Mouse (Mus musculus) erythroblast, embryonic 14.5 days (primary cell): ENCODE measurements around the gene Ankrd39. TPM values are rescaled to one million over a fixed set of nuclear protein-coding genes. Genes with fewer than 3 reads are reported as not detected.

Experiments
- H3K27me3 ChIP-seq: 2 replicates; pipeline ENCODE4 v1.6.1; 2012; ENCODE audit warnings: inconsistent platforms; ENCODE audit not compliant: control insufficient read depth
- H3K36me3 ChIP-seq: 2 replicates; pipeline ENCODE4 v1.6.1; 2012; ENCODE audit warnings: mild to moderate bottlenecking, inconsistent platforms; ENCODE audit not compliant: control insufficient read depth
- H3K4me1 ChIP-seq: 2 replicates; pipeline ENCODE4 v1.6.1; 2012; ENCODE audit warnings: inconsistent platforms; ENCODE audit not compliant: control insufficient read depth
- H3K4me3 ChIP-seq: replicated peaks from 2 replicates; pipeline ENCODE3; 2012; ENCODE audit warnings: moderate library complexity, mild to moderate bottlenecking, inconsistent platforms
- H3K9me3 ChIP-seq: 2 replicates; pipeline ENCODE4 v1.6.1; 2012; ENCODE audit warnings: low read length, inconsistent platforms, mixed read lengths; ENCODE audit not compliant: control insufficient read depth
- GATA1 ChIP-seq: IDR thresholded peaks from 2 replicates; pipeline ENCODE4 v1.6.1; 2012; ENCODE audit warnings: low read length, inconsistent platforms, mixed read lengths
- TAL1 ChIP-seq: IDR thresholded peaks from 3 replicates; pipeline ENCODE4 v1.6.1; 2012; ENCODE audit warnings: low read length, inconsistent platforms, mixed read lengths
- polyA plus RNA-seq: library from polyadenylated mRNA; stranded (reverse); fragments of >175 nt; gene quantifications from 2 replicates; pipeline ENCODE4 v1.2.3, GENCODE M21; 2012

Gene Ankrd39
- polyA plus RNA-seq, 1 experiment: 0.45 TPM

DNA sequence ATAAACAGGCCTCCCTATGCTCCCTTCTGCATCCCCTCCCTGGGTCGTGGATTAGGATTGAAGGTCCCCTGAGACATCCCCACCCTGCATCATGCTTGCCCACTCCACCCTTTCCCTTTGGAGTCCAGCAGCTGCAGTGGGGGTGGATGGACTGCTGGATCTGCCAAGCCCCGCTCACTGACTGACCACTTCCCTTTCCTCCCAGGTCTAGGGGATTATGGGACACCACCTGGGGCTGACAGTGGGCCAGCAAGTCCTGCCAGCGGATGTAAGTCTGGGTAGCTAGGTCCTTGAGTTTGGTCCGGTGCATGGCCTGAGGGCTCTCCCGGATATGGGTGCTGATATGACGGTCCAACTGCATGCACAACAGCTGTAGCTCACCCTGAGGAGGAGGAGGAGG lies 16.9 kb upstream of the Ankrd39 start:
- H3K27me3 ChIP-seq: peaks cover 35% of the 10 kb centered on the region
- TF ChIP-seq TAL1 (no peak), GATA1 (no peak)
- no peak overlapping the region for H3K4me3 ChIP-seq
- H3K4me1 ChIP-seq: peaks cover 7% of the 10 kb centered on the region
- H3K9me3 ChIP-seq: no peaks in the 10 kb centered on the region
- H3K36me3 ChIP-seq: no peaks in the 10 kb centered on the region

DNA sequence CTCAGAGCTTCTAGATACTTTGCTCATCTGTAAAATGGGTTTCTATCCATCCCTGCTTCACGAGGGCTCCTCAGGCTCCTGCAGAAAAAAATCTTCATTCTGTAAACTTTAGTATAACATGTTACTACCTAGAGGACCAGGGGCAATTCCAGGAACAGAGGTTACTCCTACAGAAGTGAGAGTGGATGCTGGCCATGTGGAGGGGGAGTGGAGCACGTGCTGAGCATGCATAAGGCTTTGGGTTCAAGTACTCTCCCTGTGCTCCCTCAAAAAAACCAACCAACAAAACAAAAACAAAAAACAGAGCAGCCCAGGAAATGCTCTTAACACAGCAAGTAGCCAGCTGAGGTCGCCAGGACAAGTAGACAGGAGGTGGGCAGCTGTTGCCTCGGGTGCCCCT lies 16.4 kb upstream of the Ankrd39 start:
- H3K4me1 ChIP-seq: peaks cover 7% of the 10 kb centered on the region
- TF ChIP-seq TAL1 (no peak), GATA1 (no peak)
- no peak overlapping the region for H3K4me3 ChIP-seq
- peaks cover 40% of the 10 kb centered on the region for H3K27me3 ChIP-seq
- H3K36me3 ChIP-seq: no peaks in the 10 kb centered on the region
- H3K9me3 ChIP-seq: no peaks in the 10 kb centered on the region

DNA sequence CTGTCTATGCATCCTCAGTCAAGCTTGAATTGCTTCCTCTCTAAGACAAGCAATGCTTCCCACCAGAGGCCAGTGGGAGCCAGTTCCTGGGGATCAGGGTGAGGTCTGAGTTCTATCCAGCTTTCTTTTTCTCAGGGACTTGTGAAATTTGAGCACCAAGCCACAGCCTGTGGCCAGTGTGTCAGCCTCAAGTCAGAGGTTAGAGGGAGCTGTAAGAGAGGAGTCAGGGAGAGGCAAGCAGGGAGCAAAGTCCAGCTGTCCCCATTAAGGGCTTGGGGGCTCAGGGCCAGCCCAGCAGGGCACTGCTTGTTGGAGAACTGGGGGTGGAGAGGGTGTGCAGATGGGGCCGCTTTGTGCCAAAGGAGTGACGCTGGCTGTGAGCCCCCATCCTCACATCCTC lies 16.0 kb upstream of the Ankrd39 start:
- TF ChIP-seq GATA1 (no peak), TAL1 (no peak)
- H3K4me1 ChIP-seq: peaks cover 7% of the 10 kb centered on the region
- H3K27me3 ChIP-seq: peaks cover 44% of the 10 kb centered on the region

DNA sequence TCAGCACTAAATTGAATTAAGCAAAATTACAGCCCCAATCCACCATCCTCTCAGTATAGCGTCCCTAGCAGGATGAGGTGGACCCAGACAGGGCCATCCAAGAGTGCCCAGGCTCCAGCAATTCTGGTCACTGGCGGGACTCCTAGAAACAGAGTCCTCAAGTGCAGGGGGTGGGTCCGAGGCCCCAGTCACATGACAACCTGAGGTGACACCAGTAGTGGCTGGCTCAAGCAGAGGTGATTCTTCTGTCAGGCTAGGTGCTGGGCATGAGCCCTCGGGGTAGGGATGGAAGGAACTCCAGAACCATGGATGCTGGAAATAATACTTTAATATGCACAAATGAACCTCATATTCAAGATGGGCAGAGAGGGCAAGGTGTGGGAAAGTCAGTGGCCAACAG lies 15.1 kb upstream of the Ankrd39 start:
- Histone ChIP-seq H3K27me3 (peaks cover 53% of the 10 kb centered on the region), H3K36me3 (no peaks in the 10 kb centered on the region), H3K4me1 (peaks cover 14% of the 10 kb centered on the region), H3K9me3 (no peaks in the 10 kb centered on the region), H3K4me3 (no peak overlapping the region)
- TF ChIP-seq GATA1 (no peak), TAL1 (no peak)

More for the DNA sequence above, 16.0 kb upstream of the Ankrd39 start:
- H3K4me3 ChIP-seq: no peak overlapping the region
- H3K36me3 ChIP-seq: no peaks in the 10 kb centered on the region
- H3K9me3 ChIP-seq: no peaks in the 10 kb centered on the region

DNA sequence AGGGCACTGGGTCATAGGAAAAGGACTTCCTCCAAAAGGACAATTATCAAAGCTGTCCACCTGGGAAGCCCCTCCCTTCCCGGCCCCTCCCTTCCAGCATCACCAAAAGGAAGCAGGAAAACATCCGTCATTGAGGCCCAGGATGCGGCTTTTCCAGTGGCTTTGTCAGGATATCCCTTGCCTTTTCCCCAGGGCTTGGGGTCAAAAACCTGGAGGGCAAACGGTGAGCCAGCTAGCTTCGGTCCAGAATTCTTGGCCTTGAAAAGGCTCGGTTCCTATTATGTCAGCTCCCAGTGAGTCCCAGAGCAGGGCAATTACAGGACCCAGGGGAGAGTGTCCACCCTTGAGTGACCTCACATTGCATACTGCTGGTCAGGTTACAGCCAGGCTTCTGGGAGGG lies 13.7 kb upstream of the Ankrd39 start:
- Histone ChIP-seq H3K4me3 (no peak overlapping the region), H3K9me3 (no peaks in the 10 kb centered on the region; the same call in 1 of the 2 replicates), H3K27me3 (peaks cover 67% of the 10 kb centered on the region), H3K36me3 (no peaks in the 10 kb centered on the region), H3K4me1 (peaks cover 22% of the 10 kb centered on the region)
- TF ChIP-seq TAL1: no peak
- TF ChIP-seq GATA1: no peak

DNA sequence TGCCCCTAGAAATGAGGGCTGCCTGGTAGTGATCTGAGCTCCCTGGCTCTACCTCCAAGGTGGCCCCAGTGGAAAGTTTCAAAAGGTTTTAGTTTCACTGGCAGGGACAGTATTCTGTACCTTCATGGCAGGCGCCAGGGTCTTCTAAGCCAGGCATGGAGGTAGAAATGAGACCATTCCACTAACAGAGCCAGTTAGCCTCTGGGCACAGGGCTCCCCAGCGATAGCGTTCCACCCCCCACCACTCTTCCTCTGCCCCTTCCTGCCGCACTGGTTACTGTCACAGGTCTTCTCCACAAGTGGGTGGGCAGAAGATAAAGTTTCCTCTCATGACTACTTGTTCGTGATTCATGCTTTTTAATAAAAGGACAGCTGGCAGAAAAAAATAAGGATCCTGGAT lies 12.6 kb upstream of the Ankrd39 start:
- H3K4me3 ChIP-seq: no peak overlapping the region
- TF ChIP-seq TAL1 (no peak), GATA1 (no peak)
- no peaks in the 10 kb centered on the region; the same call in 1 of the 2 replicates for H3K36me3 ChIP-seq
- H3K27me3 ChIP-seq: peaks cover 78% of the 10 kb centered on the region
- no peaks in the 10 kb centered on the region; the same call in 1 of the 2 replicates for H3K9me3 ChIP-seq
- peaks cover 22% of the 10 kb centered on the region for H3K4me1 ChIP-seq

DNA sequence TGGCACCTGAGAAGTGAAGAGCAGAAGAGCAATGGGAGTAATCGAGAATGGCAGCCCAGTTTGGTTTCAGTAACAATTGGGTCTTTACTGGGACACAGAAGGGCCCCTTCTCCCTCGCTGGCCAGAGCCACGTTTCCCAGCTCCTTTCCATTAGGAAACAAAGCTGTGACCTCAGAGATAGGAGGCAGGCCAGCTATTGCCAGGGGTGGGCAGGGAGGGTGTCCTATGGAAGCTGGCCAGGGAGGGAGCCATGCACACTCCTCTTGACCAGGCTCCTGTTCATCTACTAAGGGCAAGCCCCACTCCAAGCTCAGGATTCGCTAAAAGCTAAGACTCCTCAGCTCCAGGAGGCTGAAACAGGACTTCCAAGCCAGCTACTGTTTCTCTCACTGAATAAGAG lies 12.0 kb upstream of the Ankrd39 start:
- Histone ChIP-seq H3K9me3 (no peaks in the 10 kb centered on the region; the same call in 1 of the 2 replicates), H3K36me3 (no peaks in the 10 kb centered on the region; the same call in 1 of the 2 replicates), H3K4me1 (peaks cover 22% of the 10 kb centered on the region), H3K27me3 (peaks cover 83% of the 10 kb centered on the region), H3K4me3 (no peak overlapping the region)
- TF ChIP-seq TAL1 (no peak), GATA1 (no peak)

DNA sequence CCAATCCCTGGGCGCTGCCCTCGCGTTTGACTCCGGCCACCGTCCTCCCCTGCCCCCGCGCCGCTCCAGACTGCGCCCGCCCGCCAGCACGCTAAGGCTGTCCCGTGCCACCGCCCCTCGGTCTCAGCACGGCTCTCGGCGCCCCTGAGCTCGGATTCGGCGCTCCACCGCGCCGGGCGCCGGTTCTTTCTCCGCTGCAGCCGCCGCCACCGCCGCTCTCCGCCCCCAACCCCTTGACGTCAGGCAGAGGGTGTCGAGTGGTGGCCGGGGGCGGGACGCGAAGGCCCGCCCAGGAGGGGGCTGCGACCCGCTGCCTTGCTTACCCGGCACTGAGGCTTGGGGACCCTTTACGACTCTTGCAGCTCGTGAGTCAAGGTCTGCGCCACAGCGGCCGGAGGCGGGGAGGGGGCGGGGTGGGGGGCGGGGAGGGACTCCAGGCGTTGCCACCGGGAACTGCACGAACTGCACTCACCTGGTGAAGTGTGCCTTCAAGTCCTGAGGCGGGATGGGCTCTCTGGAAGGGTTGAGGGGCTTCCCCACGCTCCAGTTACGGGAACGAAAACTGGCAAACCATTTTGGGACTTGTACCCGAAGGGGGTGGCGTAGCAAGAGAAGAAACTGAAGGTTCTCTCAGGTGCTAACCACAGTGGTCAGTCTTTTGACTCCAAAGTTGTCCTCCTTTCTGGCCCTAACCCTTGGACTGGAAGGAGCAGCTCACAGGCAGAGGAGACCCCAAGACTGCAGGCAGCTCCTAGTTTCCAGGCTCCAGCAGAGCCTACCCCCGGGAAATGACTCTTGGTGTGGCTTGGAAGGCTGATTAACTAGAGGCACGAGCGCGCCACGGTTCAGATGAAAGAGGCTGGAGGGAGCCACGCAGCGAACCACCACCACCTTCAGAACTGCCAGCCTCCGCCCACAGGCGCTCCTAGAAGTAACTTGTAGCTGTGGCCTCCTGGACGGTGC lies 11.1 kb upstream of the Ankrd39 start, which contains the start of gene Sema4c:
Gene Sema4c, minus strand, starts transcription at position 319 of the 963 bp plus-strand sequence.
- peaks cover 22% of the 10 kb centered on the region for H3K4me1 ChIP-seq
- peak within 1 kb of the TSS; percentile 55 for H3K4me3 ChIP-seq
- H3K9me3 ChIP-seq: no peaks in the 10 kb centered on the region; the same call in 1 of the 2 replicates
- peaks cover 90% of the 10 kb centered on the region for H3K27me3 ChIP-seq
- H3K36me3 ChIP-seq: no peaks in the 10 kb centered on the region; the same call in 1 of the 2 replicates
- TF ChIP-seq GATA1 (no peak), TAL1 (no peak)

DNA sequence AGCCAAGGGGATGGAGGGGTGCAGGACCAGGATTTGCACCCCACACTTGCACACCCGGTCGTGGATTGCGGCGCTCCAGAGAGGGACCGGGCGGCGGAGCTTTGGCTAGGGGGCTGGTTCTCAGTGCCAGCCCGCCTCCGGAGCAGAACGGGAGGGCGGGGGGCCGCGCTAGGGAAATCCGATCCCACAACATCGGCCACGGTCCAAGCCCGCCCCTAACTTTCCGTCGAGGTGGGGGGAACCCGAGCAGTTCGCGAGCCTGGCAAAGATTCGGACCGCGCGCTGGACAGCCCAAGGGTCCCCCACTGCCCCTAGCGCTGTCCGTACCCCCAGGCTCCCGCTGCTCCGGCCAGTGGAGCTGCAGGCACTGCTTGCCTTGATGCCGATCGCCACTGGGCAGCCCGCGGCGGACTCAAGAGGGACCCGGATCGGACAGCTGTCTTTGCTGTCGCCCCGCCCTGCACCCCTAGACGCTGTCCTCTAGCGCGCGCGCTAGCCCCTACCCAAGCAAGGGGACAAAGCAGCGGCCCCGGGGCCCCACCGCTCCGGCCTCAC lies 10.3 kb upstream of the Ankrd39 start:
- Histone ChIP-seq H3K4me3 (peak overlapping the region; percentile 55), H3K27me3 (peaks cover 90% of the 10 kb centered on the region), H3K4me1 (peaks cover 15% of the 10 kb centered on the region), H3K9me3 (no peaks in the 10 kb centered on the region; the same call in 1 of the 2 replicates), H3K36me3 (peaks cover 3% of the 10 kb centered on the region; the same call in 1 of the 2 replicates)
- TF ChIP-seq TAL1: no peak
- no peak for TF ChIP-seq GATA1
